Mouse (Mus musculus) E14TG2a.4 (cell line): ENCODE data around the gene Tinagl1.

Experiments
- H3K27me3 ChIP-seq: 2 replicates; pipeline ENCODE4 v1.6.1; 2014; ENCODE audit warnings: low read length, control low read depth; ENCODE audit not compliant: insufficient read depth
- H3K36me3 ChIP-seq: 2 replicates; pipeline ENCODE4 v1.6.1; 2014; ENCODE audit warnings: low read length, control low read depth; ENCODE audit not compliant: insufficient read depth
- H3K4me1 ChIP-seq: replicated peaks from 2 replicates; pipeline ENCODE4 v1.6.1; 2014; ENCODE audit warnings: low read depth, low read length, control low read depth
- H3K4me3 ChIP-seq: replicated peaks from 2 replicates; pipeline ENCODE4 v1.5.1; 2014; ENCODE audit warnings: mild to moderate bottlenecking, low read length
- H3K9me3 ChIP-seq: 2 replicates; pipeline ENCODE4 v1.6.1; 2014; ENCODE audit warnings: low read length, control low read depth
- CTCF ChIP-seq: conservative IDR thresholded peaks from 2 replicates; pipeline ENCODE4 v1.5.1; 2014; ENCODE audit warnings: low read length
- NANOG ChIP-seq: IDR thresholded peaks from 2 replicates; pipeline ENCODE4 v1.6.1; 2014; ENCODE audit warnings: borderline replicate concordance, low read length, mixed read lengths
- POU5F1 ChIP-seq: IDR thresholded peaks from 2 replicates; pipeline ENCODE4 v1.6.1; 2014; ENCODE audit warnings: low read length, borderline replicate concordance

Tinagl1 gene

DNA sequence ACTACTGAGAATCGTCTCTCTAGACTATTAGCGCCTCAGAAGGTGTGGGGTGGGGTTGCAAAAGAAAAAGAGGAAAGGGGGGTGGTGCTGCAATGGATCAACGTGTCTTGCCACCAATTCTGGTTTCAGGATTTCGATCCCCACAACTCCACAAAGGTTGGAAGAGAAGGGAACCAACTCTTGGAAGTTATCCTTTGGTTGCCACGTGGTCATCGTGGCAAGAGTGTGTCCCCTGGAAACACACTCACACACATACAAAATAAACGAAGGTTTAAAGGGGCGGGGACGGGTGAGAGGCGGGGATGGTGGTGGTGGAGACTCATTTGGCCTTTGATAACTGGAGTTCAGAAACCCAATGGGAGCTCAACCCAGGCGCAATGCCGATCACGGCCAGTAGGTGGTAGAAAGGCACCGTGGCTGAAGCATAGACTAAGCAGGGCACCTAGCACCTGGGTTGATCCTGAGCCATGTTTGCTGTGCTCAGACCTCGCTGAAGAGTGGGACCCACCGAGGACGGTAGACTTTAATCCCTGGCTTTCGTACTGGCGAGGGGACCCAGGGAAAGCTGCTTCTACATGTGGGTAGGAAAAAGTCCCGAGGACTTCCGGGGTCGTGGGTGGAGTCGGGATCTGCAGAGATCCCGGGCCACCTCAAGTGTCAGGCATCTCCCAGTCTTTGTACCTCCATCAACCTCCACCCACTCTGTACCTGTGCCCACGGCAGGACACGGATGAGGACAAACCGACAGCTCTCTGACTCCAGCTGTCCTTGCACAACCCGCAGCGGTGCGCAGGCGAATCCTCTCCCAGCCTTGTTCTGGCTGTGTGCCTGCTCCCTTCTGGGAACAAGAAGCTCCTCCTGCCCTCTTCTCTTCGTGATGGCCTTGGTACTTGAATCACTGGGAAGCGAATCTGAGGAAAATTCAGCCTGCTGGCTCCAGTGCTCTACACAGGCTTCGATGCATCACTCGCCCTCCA lies 24.1 kb upstream of the Tinagl1 start:
- Histone ChIP-seq H3K27me3 (peaks cover 36% of the 10 kb centered on the region), H3K9me3 (peaks cover 18% of the 10 kb centered on the region; the same call in 1 of the 2 replicates), H3K4me1 (peaks cover 38% of the 10 kb centered on the region), H3K36me3 (no peaks in the 10 kb centered on the region), H3K4me3 (peak overlapping the region; percentile 61)
- TF ChIP-seq CTCF (peak; percentile 91), NANOG (no peak)

DNA sequence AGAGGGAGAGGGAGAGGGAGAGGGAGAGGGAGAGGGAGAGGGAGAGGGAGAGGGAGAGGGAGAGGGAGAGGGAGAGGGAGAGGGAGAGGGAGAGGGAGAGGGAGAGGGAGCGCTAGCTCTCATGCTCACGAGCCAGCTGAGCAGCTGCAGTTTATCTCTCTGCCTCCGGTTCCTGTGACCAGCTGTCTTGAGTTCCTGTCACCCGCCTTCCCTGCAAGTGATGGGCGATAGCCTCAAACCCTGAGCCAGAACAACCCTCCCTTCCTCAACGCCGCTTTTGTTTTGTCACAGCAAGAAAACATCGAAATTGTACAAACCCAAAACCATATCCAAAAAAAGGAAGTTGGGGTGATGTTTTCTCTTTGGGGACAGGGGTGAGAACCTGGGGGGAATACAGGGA lies 21.6 kb upstream of the Tinagl1 start:
- Histone ChIP-seq H3K4me1 (peaks cover 38% of the 10 kb centered on the region), H3K27me3 (peaks cover 40% of the 10 kb centered on the region), H3K4me3 (no peak overlapping the region), H3K9me3 (no peaks in the 10 kb centered on the region), H3K36me3 (no peaks in the 10 kb centered on the region)
- TF ChIP-seq NANOG = no peak
- no peak for TF ChIP-seq POU5F1
- TF ChIP-seq CTCF = no peak

DNA sequence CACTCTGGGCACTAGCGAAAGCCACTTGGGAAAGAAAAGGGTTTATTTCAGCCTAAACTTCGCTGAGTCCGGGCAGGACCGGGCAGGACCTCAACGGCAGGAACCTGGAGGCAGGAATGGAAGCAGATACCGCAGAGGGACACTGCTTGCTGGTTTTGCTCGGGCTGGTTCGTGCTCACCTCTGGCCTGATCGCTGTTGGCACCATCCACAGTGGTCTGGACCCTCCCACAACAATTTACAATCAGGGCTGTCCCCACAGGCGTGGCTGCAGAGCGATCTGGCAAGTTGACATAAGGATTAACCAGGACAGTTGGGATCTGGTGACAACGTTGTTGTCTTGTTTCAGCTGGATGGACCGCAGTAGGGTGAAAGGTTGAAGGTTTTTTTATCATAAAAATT lies 21.0 kb upstream of the Tinagl1 start:
- H3K4me3 ChIP-seq = peak overlapping the region; percentile 65
- H3K36me3 ChIP-seq = no peaks in the 10 kb centered on the region
- H3K9me3 ChIP-seq = no peaks in the 10 kb centered on the region
- H3K27me3 ChIP-seq = peaks cover 35% of the 10 kb centered on the region
- TF ChIP-seq NANOG = no peak
- no peak for TF ChIP-seq CTCF
- no peak for TF ChIP-seq POU5F1
- peaks cover 37% of the 10 kb centered on the region for H3K4me1 ChIP-seq

DNA sequence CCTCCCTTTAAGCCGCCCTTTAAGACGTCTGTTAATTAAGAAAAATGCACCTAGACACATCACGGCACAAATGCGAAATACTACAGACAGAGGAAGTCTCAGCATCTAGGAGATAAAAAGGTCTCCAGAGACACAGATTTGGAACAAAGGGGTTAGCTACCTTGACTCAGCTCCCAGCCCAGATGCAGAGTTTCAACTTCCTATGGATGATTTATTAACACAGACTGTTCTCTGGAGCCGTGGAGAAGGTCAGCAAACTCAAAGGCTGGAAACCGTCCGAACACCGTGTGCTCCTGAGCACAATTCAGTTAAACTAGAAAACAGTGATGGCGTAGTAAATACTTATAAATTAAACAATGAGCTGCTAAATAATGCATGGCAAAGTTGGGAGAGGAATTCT lies 17.3 kb upstream of the Tinagl1 start:
- Histone ChIP-seq H3K36me3 (no peaks in the 10 kb centered on the region), H3K9me3 (no peaks in the 10 kb centered on the region), H3K4me1 (peaks cover 23% of the 10 kb centered on the region), H3K27me3 (peaks cover 26% of the 10 kb centered on the region), H3K4me3 (no peak overlapping the region)
- TF ChIP-seq POU5F1 (no peak), CTCF (no peak), NANOG (no peak)

DNA sequence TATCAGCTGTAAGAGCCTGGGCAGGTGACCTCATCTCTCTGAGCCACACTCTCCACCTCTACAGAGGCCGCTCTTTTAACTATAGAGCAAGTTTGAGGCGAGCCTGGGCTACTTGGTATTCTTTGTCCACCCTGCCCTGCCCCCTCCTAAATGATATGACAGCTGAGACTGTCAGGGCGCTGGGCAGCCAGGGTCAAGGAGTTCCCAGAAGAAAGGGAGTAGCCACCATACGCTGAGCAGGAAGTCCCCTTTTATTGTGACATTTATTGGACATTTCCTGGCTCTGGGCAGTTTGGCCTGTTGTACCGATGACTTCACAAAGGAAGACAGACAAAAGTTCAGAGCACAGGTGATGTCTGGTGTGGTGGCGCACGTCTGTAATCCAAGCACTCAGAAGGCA lies 14.7 kb upstream of the Tinagl1 start:
- no peaks in the 10 kb centered on the region for H3K36me3 ChIP-seq
- H3K4me1 ChIP-seq = 0 out of 2 replicates have a peak, but pooled peaks cover 5% of the 10 kb centered on the region
- TF ChIP-seq CTCF = no peak
- no peak for TF ChIP-seq POU5F1
- no peak for TF ChIP-seq NANOG
- H3K9me3 ChIP-seq = no peaks in the 10 kb centered on the region
- H3K27me3 ChIP-seq = peaks cover 38% of the 10 kb centered on the region
- H3K4me3 ChIP-seq = no peak overlapping the region

DNA sequence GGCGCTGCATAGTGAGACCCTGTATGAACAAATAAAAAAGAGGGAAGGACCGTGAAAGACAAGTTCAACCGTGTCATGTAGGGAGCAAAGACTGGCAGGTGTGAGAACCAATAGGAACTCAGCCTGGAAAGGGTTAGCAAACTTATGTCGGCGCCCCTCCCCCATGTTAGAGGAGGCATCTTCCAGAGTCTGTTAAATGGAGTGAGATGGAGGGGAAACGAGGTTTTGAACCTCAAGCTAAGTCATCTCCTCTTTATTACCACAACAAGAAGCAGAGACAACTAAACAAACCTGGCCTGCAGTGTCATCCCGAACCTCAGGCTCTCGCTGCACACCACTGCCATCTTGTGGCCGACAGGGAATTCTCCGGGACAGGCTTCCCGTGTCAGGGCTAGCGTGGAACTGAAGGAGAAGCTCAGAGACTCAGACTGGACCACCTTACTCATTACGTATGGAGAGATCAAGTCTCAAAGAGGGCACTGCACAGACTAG lies 13.9 kb upstream of the Tinagl1 start:
- Histone ChIP-seq H3K36me3 (no peaks in the 10 kb centered on the region), H3K9me3 (no peaks in the 10 kb centered on the region), H3K4me1 (0 out of 2 replicates have a peak, but pooled peaks cover 5% of the 10 kb centered on the region), H3K27me3 (peaks cover 42% of the 10 kb centered on the region), H3K4me3 (no peak overlapping the region)
- TF ChIP-seq POU5F1 (no peak), CTCF (peak; percentile 79), NANOG (no peak)

DNA sequence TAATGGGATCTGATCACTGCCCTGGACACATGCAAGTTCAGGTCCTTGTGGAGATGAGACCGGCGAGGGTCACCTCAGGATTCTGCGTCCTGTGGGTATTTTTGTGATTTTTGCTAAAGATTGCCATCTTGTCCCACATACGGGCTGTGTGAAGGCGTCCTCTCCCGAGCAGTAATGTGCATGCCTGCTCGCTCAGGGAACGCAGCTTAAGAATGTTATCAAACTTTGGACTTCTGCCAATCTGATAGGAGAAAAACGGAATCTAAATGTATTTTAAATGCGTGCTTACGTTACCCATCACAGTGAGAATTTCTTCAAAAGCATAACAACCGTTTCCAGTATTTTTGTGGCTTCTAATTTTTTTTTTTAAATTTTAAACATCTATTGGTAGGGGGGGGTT lies 12.0 kb upstream of the Tinagl1 start:
- Histone ChIP-seq H3K4me1 (peaks cover 18% of the 10 kb centered on the region), H3K9me3 (no peaks in the 10 kb centered on the region), H3K27me3 (peaks cover 55% of the 10 kb centered on the region), H3K36me3 (no peaks in the 10 kb centered on the region), H3K4me3 (no peak overlapping the region)
- TF ChIP-seq POU5F1 = no peak
- TF ChIP-seq CTCF = no peak
- TF ChIP-seq NANOG = no peak

DNA sequence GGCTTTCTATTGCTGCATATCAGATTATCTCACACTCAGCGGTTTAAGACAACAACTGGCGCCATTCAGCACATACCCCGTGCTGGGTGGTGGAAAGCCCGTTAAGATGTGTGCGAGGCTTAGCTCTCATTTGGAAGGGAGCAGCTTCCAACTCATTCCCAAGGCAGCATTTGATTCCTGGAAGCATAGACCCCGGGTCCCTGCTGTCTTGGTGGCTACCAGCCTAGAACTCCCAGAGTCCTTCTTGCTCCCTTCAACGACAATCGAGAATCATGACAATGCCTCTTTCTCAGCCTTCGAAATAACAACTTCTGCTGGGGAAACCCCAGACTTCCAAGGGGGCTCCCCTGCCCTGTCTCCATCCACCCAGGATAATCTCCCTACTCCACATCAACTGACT lies 11.5 kb upstream of the Tinagl1 start:
- TF ChIP-seq CTCF (no peak), POU5F1 (no peak), NANOG (no peak)
- H3K36me3 ChIP-seq = no peaks in the 10 kb centered on the region
- H3K27me3 ChIP-seq = peaks cover 59% of the 10 kb centered on the region

More for the DNA sequence above, 11.5 kb upstream of the Tinagl1 start:
- Histone ChIP-seq H3K4me3 (no peak overlapping the region), H3K4me1 (peaks cover 18% of the 10 kb centered on the region), H3K9me3 (no peaks in the 10 kb centered on the region)
